ENCODE assay signal across 23 mouse cellular contexts in the genomic region with DNA sequence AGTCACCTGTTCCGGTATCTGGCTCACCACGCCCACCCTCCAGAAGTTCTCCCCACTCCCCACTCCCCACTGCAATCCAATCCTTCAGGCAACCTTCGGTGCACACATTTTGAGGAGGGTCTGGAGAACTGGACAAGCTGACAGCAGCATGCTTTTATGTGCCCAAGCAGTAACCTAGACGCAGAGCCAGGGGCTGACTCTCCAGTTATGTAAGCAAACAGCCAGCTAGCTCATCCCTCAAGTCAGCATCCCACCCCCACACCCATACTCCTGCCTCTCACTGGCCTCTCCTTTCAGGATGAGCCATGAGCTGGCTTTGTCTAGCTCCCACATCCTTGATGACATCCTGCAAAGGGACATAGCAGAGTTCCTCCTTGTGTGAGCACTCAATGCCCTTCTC.
A peak's percentile ranks its signal among the peaks of the same experiment; 100 is the strongest.
DNase-seq lines count a peak whose midpoint lies in the region; ATAC-seq and TF ChIP-seq lines count a peak whose summit lies in the region.
"Had no signal": no experiment of that assay in that cellular context is flagged by ENCODE, and none has a peak within 500 bp of the region (broad histone marks: within the 10 kb centered on the region; RNA-seq: fewer than 3 reads in every experiment).

No protein-coding gene starts in this region.

- ATAC-seq in frontal cortex, adult (ENCODE audit: low TSS enrichment) = peak; percentile 90
- ATAC-seq: CD4-positive, CD25-positive, alpha-beta regulatory T cell, adult 4 months; hindbrain, embryonic 16.5 days; intestine, embryonic 15.5 days had no signal

- H3K4me3 ChIP-seq in layer of hippocampus, adult 2 months = no peak overlapping the region
- H3K4me3 ChIP-seq: embryonic facial prominence, embryonic 10.5 days; heart, adult 2 months; heart, embryonic 13.5 days; intestine, embryonic 15.5 days; midbrain, embryonic 12.5 days had no signal

- no peak for TF ChIP-seq CTCF in layer of hippocampus, adult 2 months (conservative IDR thresholded peaks at IDR 0.05)

- DNase-seq in frontal cortex, postnatal 10 days (ENCODE audit: low spot score in 2 of 2) = no peak
- DNase-seq in layer of hippocampus, adult 2 months (ENCODE audit: low spot score in 2 of 2) = peak in 1 of 2 experiments; percentile 19
- no peak for DNase-seq in layer of hippocampus, postnatal 14 days (ENCODE audit: low spot score in 2 of 2)
- DNase-seq in right cerebral cortex, adult 18-20 months = peak; percentile 65
- DNase-seq in right cerebral cortex, postnatal 4 days = no peak
- DNase-seq in left cerebral cortex, postnatal 36 days (ENCODE audit: low spot score in 2 of 2) = peak; percentile 40 to 42
- DNase-seq in kidney, adult 8-10 months = no peak
- DNase-seq: adrenal gland, postnatal 25 days; gastrocnemius, postnatal 36 days; heart, adult 2 months; heart, postnatal 14 days; kidney, adult 9 months; kidney, postnatal 36 days; layer of hippocampus, adult 9-11 months; lung, postnatal 14 days had no signal

- intact Hi-C loops in left cerebral cortex, postnatal 36 days (cut with DNase I) = no loop called here

- H3K27ac ChIP-seq in layer of hippocampus, adult 2 months = peak overlapping the region; percentile 55; the same call in 1 of the 2 replicates
- H3K27ac ChIP-seq: heart, adult 2 months; heart, embryonic 13.5 days; intestine, embryonic 15.5 days; midbrain, embryonic 12.5 days; stomach, postnatal 0 days had no signal

Comparison
In these comparisons a context has a peak if more than half of its experiments do, and no peak if none do; other contexts are left out.
1. DNase-seq: peak in right cerebral cortex, adult 18-20 months (single experiment) and left cerebral cortex, postnatal 36 days (2 of 2); none in frontal cortex, postnatal 10 days (0 of 2), layer of hippocampus, postnatal 14 days (0 of 2), right cerebral cortex, postnatal 4 days (single experiment) and kidney, adult 8-10 months (0 of 2).